Comparison of ENCODE assay signal across 9 mouse cellular contexts in genomic region chrX:94624835-94625803, GRCm38 (mm10). TPM values are rescaled to one million over a fixed set of nuclear protein-coding genes. Genes with fewer than 3 reads are reported as not detected.
A peak's percentile ranks its signal among the peaks of the same experiment; 100 is the strongest.
DNase-seq lines count a peak whose midpoint lies in the region; ATAC-seq and TF ChIP-seq lines count a peak whose summit lies in the region.
"Had no signal": no experiment of that assay in that cellular context is flagged by ENCODE, and none has a peak within 500 bp of the region (broad histone marks: within the 10 kb centered on the region; RNA-seq: fewer than 3 reads in every experiment).

No protein-coding gene starts in this region.

- H3K27me3 ChIP-seq in intestine, embryonic 14.5 days (replicated peaks; ENCODE audit: control insufficient read depth, insufficient read depth, low read length), result no peaks in the 10 kb centered on the region; the same call in 1 of the 2 replicates
- 0 out of 2 replicates have a peak, but pooled peaks cover 2% of the 10 kb centered on the region for H3K27me3 ChIP-seq in limb, embryonic 11.5 days (ENCODE audit: control insufficient read depth, insufficient read depth, low read length)
- H3K27me3 ChIP-seq in midbrain, postnatal 0 days (ENCODE audit: insufficient read depth, low read length), result no peaks in the 10 kb centered on the region
- H3K27me3 ChIP-seq: liver, embryonic 15.5 days had no signal

- H3K4me2 ChIP-seq in intestine, embryonic 14.5 days (ENCODE audit: low read length), result peak overlapping the region; percentile 31
- H3K4me2 ChIP-seq in limb, embryonic 11.5 days (ENCODE audit: low read depth, severe bottlenecking), result no peak overlapping the region
- peak overlapping the region; percentile 15 for H3K4me2 ChIP-seq in midbrain, postnatal 0 days (ENCODE audit: low read depth, low read length, poor library complexity, severe bottlenecking)
- H3K4me2 ChIP-seq: liver, embryonic 15.5 days had no signal

- TF ChIP-seq CTCF in gastrocnemius, adult 2 months (IDR thresholded peaks at IDR 0.05), result peak; percentile 38
- TF ChIP-seq CTCF in midbrain, postnatal 0 days (IDR thresholded peaks at IDR 0.05), result peak; percentile 77

- intact Hi-C loops in gastrocnemius, adult 2 months (cut with DNase I), result no loop called here

- 29% methylated on average over 13 of the region's 13 CpGs for WGBS in intestine, embryonic 14.5 days
- 34% methylated on average over 13 of the region's 13 CpGs for WGBS in limb, embryonic 11.5 days
- 36% methylated on average over 13 of the region's 13 CpGs for WGBS in midbrain, postnatal 0 days

- H3K4me3 ChIP-seq in gastrocnemius, adult 2 months, result no peak overlapping the region
- H3K4me3 ChIP-seq in intestine, embryonic 14.5 days (ENCODE audit: low read depth, low read length), result peak overlapping the region; percentile 11; the same call in 1 of the 2 replicates
- H3K4me3 ChIP-seq in limb, embryonic 11.5 days (ENCODE audit: low read depth, low read length), result no peak overlapping the region
- peak overlapping the region; percentile 22 for H3K4me3 ChIP-seq in midbrain, postnatal 0 days (ENCODE audit: low read depth, low read length)
- H3K4me3 ChIP-seq: liver, embryonic 15.5 days had no signal

- no peak overlapping the region for H3K27ac ChIP-seq in gastrocnemius, adult 2 months
- no peak overlapping the region for H3K27ac ChIP-seq in intestine, embryonic 14.5 days (ENCODE audit: low read depth)
- no peak overlapping the region for H3K27ac ChIP-seq in limb, embryonic 11.5 days (replicated peaks; ENCODE audit: low read depth, low read length)
- H3K27ac ChIP-seq in midbrain, postnatal 0 days (ENCODE audit: low read depth, low read length), result 0 out of 2 replicates have a peak overlapping the region, but pooled peaks have one; percentile 55
- H3K27ac ChIP-seq: liver, embryonic 15.5 days had no signal

- no peak overlapping the region for H3K9ac ChIP-seq in intestine, embryonic 14.5 days (ENCODE audit: low read length)
- H3K9ac ChIP-seq in limb, embryonic 11.5 days (ENCODE audit: low read length), result no peak overlapping the region
- H3K9ac ChIP-seq in midbrain, postnatal 0 days (replicated peaks; ENCODE audit: low read length, poor library complexity, severe bottlenecking), result no peak overlapping the region
- H3K9ac ChIP-seq: liver, embryonic 15.5 days had no signal

- H3K36me3 ChIP-seq in intestine, embryonic 14.5 days (ENCODE audit: control insufficient read depth, insufficient read depth, low read length), result no peaks in the 10 kb centered on the region
- H3K36me3 ChIP-seq in limb, embryonic 11.5 days (ENCODE audit: control insufficient read depth, insufficient read depth, low read length), result no peaks in the 10 kb centered on the region
- no peaks in the 10 kb centered on the region for H3K36me3 ChIP-seq in midbrain, postnatal 0 days (ENCODE audit: insufficient read depth, low read length)
- H3K36me3 ChIP-seq: liver, embryonic 15.5 days had no signal

- peak; percentile 30 for DNase-seq in gastrocnemius, adult 2 months
- DNase-seq in gastrocnemius, postnatal 25 days, result no peak
- peak; percentile 50 to 75 for DNase-seq in adrenal gland, postnatal 36 days
- peak; percentile 53 for DNase-seq in intestine, embryonic 14.5 days (ENCODE audit: low spot score)
- DNase-seq in limb, embryonic 11.5 days (ENCODE audit: low spot score), result peak; percentile 61
- DNase-seq in midbrain, postnatal 0 days (ENCODE audit: low spot score), result peak; percentile 81
- peak; percentile 4 to 15 for DNase-seq in thymus, postnatal 36 days

- ATAC-seq in frontal cortex, adult (ENCODE audit: low TSS enrichment), result peak; percentile 100
- peak; percentile 83 for ATAC-seq in intestine, embryonic 14.5 days (replicated peaks; ENCODE audit: low FRiP score, low TSS enrichment, low read depth)
- ATAC-seq in limb, embryonic 11.5 days (ENCODE audit: insufficient number of reproducible peaks, low FRiP score, low TSS enrichment, low read depth), result peak; percentile 73; the same call in 1 of the 2 replicates
- ATAC-seq in midbrain, postnatal 0 days (ENCODE audit: low FRiP score), result peak; percentile 97

- no peaks in the 10 kb centered on the region for H3K4me1 ChIP-seq in intestine, embryonic 14.5 days (replicated peaks; ENCODE audit: control insufficient read depth, insufficient read depth, low read length)
- no peaks in the 10 kb centered on the region for H3K4me1 ChIP-seq in limb, embryonic 11.5 days (ENCODE audit: control insufficient read depth, insufficient read depth, low read length)
- no peaks in the 10 kb centered on the region for H3K4me1 ChIP-seq in midbrain, postnatal 0 days (ENCODE audit: insufficient read depth, low read length)
- H3K4me1 ChIP-seq: liver, embryonic 15.5 days had no signal

- H3K9me3 ChIP-seq in intestine, embryonic 14.5 days (ENCODE audit: control insufficient read depth, low read length), result no peaks in the 10 kb centered on the region
- H3K9me3 ChIP-seq in limb, embryonic 11.5 days (ENCODE audit: control insufficient read depth, low read length), result no peaks in the 10 kb centered on the region
- no peaks in the 10 kb centered on the region for H3K9me3 ChIP-seq in midbrain, postnatal 0 days (ENCODE audit: low read length)
- H3K9me3 ChIP-seq: liver, embryonic 15.5 days had no signal

RNA-seq across cellular contexts. Expression of gene Gspt2, which starts 10.8 kb away (rescaled TPM):
- under 1 TPM; 0.15 to 0.28 TPM for total RNA-seq in gastrocnemius, adult 2 months (2021)
- under 1 TPM; 0.23 to 0.43 TPM for total RNA-seq in gastrocnemius, postnatal 25 days (2021)
- 10 to 100 TPM; 11.1 to 13.3 TPM for total RNA-seq in adrenal gland, postnatal 36 days (2021)
- polyA plus RNA-seq in intestine, embryonic 14.5 days (2014; fragmentation: Nextera tagmentation; extraction: Ambion mirVana), result 6.5 and 6.9 TPM in 2 replicates
- polyA plus RNA-seq in limb, embryonic 11.5 days (2014; fragmentation: Nextera tagmentation; extraction: Ambion mirVana), result 7.6 and 9.2 TPM in 2 replicates
- 19.4 and 20.2 TPM in 2 replicates for total RNA-seq in midbrain, postnatal 0 days (2014; rRNA removed)
- polyA plus RNA-seq in midbrain, postnatal 0 days (2015; fragmentation: Nextera tagmentation; extraction: Ambion mirVana), result 24.1 and 25.9 TPM in 2 replicates

Comparison
In these comparisons a context has a peak if more than half of its experiments do, and no peak if none do; other contexts are left out.
1. H3K4me3 ChIP-seq: peak in intestine, embryonic 14.5 days (single experiment) and midbrain, postnatal 0 days (single experiment); none in gastrocnemius, adult 2 months (single experiment) and limb, embryonic 11.5 days (single experiment).
2. RNA of gene Gspt2, which starts 10.8 kb away (total RNA-seq): 19.4 to 20.2 TPM in midbrain, postnatal 0 days and 11.1 to 13.3 TPM in adrenal gland, postnatal 36 days; 0.23 to 0.43 TPM in gastrocnemius, postnatal 25 days and 0.15 to 0.28 TPM in gastrocnemius, adult 2 months; every median in the first group is over 4 times any median in the second.
3. Peak in every context shown above with its lines, with median percentiles within 50 percentile points of each other: ATAC-seq.